Mouse (Mus musculus): ENCODE data around the gene Slco6c1. TPM values are rescaled to one million over a fixed set of nuclear protein-coding genes. Genes with fewer than 3 reads are reported as not detected.

The Slco6c1 gene
- not detected in 2 replicates for polyA plus RNA-seq (2016; fragmentation: Nextera tagmentation; extraction: Ambion mirVana)

GRCm38 (mm10) chr1:97128201-97128600 lies at the start of gene Slco6c1:
TSS of gene Slco6c1 (minus strand) at chr1:97128301.
- H3K36me3 ChIP-seq: no peaks in the 10 kb centered on the region
- H3K9ac ChIP-seq: no peak within 1 kb of the TSS
- ATAC-seq (ENCODE audit: low FRiP score, low read depth): no peak
- WGBS: 90% methylated on average over 6 of the region's 6 CpGs
- no peaks in the 10 kb centered on the region for H3K4me1 ChIP-seq
- no peaks in the 10 kb centered on the region for H3K27me3 ChIP-seq (replicated peaks)
- no peaks in the 10 kb centered on the region for H3K9me3 ChIP-seq
- no peak within 1 kb of the TSS for H3K4me3 ChIP-seq
- H3K27ac ChIP-seq: no peak within 1 kb of the TSS
- no peak within 1 kb of the TSS for H3K4me2 ChIP-seq (replicated peaks)

- H3K27ac ChIP-seq: no peak overlapping the region
- no peak overlapping the region for H3K4me3 ChIP-seq
- no peaks in the 10 kb centered on the region for H3K27me3 ChIP-seq (replicated peaks)
- no peaks in the 10 kb centered on the region for H3K9me3 ChIP-seq
- ATAC-seq (ENCODE audit: low FRiP score, low read depth): no peak
- H3K4me1 ChIP-seq: no peaks in the 10 kb centered on the region
- H3K9ac ChIP-seq: no peak overlapping the region
- no peak overlapping the region for H3K4me2 ChIP-seq (replicated peaks)
- no peaks in the 10 kb centered on the region for H3K36me3 ChIP-seq
- 52% methylated on average over 1 of the region's 1 CpGs for WGBS
Measured at GRCm38 (mm10) chr1:97038982-97039381, 89.1 kb downstream of the Slco6c1 start.

GRCm38 (mm10) chr1:97038548-97038947 lies 89.6 kb downstream of the Slco6c1 start:
- H3K4me2 ChIP-seq (replicated peaks): no peak overlapping the region
- peak; percentile 66; the same call in 1 of the 2 replicates for ATAC-seq (ENCODE audit: low FRiP score, low read depth)
- H3K9ac ChIP-seq: no peak overlapping the region
- no peaks in the 10 kb centered on the region for H3K4me1 ChIP-seq
- no peaks in the 10 kb centered on the region for H3K36me3 ChIP-seq
- whole genome bisulfite sequencing: 16% methylated on average over 2 of the region's 2 CpGs
- H3K9me3 ChIP-seq: no peaks in the 10 kb centered on the region
- no peak overlapping the region for H3K4me3 ChIP-seq
- no peak overlapping the region for H3K27ac ChIP-seq
- no peaks in the 10 kb centered on the region for H3K27me3 ChIP-seq (replicated peaks)

- no peak overlapping the region for H3K27ac ChIP-seq
- WGBS: 66% methylated on average over 2 of the region's 2 CpGs
- H3K4me3 ChIP-seq: no peak overlapping the region
- H3K4me1 ChIP-seq: no peaks in the 10 kb centered on the region
- no peak overlapping the region for H3K9ac ChIP-seq
- no peak for ATAC-seq (ENCODE audit: low FRiP score, low read depth)
- H3K9me3 ChIP-seq: no peaks in the 10 kb centered on the region
- no peaks in the 10 kb centered on the region for H3K36me3 ChIP-seq
- no peak overlapping the region for H3K4me2 ChIP-seq (replicated peaks)
- no peaks in the 10 kb centered on the region for H3K27me3 ChIP-seq (replicated peaks)
Measured at GRCm38 (mm10) chr1:97037955-97038354, 90.1 kb downstream of the Slco6c1 start.

- no peaks in the 10 kb centered on the region for H3K27me3 ChIP-seq (replicated peaks)
- H3K4me3 ChIP-seq: no peak overlapping the region
- H3K36me3 ChIP-seq: no peaks in the 10 kb centered on the region
- WGBS: 83% methylated on average over 2 of the region's 2 CpGs
- H3K9ac ChIP-seq: no peak overlapping the region
- no peak for ATAC-seq (ENCODE audit: low FRiP score, low read depth)
- no peak overlapping the region for H3K4me2 ChIP-seq (replicated peaks)
- H3K4me1 ChIP-seq: no peaks in the 10 kb centered on the region
- H3K27ac ChIP-seq: no peak overlapping the region
- H3K9me3 ChIP-seq: no peaks in the 10 kb centered on the region
Measured at GRCm38 (mm10) chr1:97021388-97021787, 106.7 kb downstream of the Slco6c1 start.

GRCm38 (mm10) chr1:97019404-97019803 lies 108.7 kb downstream of the Slco6c1 start:
- Histone ChIP-seq H3K27ac (no peak overlapping the region), H3K27me3 (replicated peaks) (no peaks in the 10 kb centered on the region), H3K36me3 (no peaks in the 10 kb centered on the region), H3K4me1 (no peaks in the 10 kb centered on the region), H3K9me3 (no peaks in the 10 kb centered on the region), H3K4me2 (replicated peaks) (no peak overlapping the region), H3K9ac (no peak overlapping the region), H3K4me3 (no peak overlapping the region)
- ATAC-seq (ENCODE audit: low FRiP score, low read depth): no peak
- WGBS: 66% methylated on average over 1 of the region's 1 CpGs

- Histone ChIP-seq H3K27me3 (replicated peaks) (no peaks in the 10 kb centered on the region), H3K36me3 (no peaks in the 10 kb centered on the region), H3K4me3 (no peak overlapping the region), H3K4me1 (no peaks in the 10 kb centered on the region), H3K4me2 (replicated peaks) (no peak overlapping the region), H3K27ac (no peak overlapping the region), H3K9ac (no peak overlapping the region), H3K9me3 (no peaks in the 10 kb centered on the region)
- no peak for ATAC-seq (ENCODE audit: low FRiP score, low read depth)
Measured at GRCm38 (mm10) chr1:97018978-97019377, 109.1 kb downstream of the Slco6c1 start.
